Mouse (Mus musculus): ENCODE results near the gene Atic. TPM values are rescaled to one million over a fixed set of nuclear protein-coding genes. Genes with fewer than 3 reads are reported as not detected.

The Atic gene
- 129 TPM for polyA plus RNA-seq (2014; fragmentation: Illumina TruSeq; extraction: RNeasy Lipid Tissue Mini Kit (QIAGEN cat#74804))

GRCm38 (mm10) chr1:71556688-71557612 is at the start of gene Atic:
Atic (plus strand) TSS chr1:71557150.

Other genes starting within 250 kb of the Atic start
- 0.09 TPM for gene Abca12, start 142.2 kb upstream of the Atic start, polyA plus RNA-seq (2014; fragmentation: Illumina TruSeq; extraction: RNeasy Lipid Tissue Mini Kit (QIAGEN cat#74804))
- gene Fn1, start 96.0 kb downstream of the Atic start, polyA plus RNA-seq (2014; fragmentation: Illumina TruSeq; extraction: RNeasy Lipid Tissue Mini Kit (QIAGEN cat#74804)): 40.2 TPM